Mouse (Mus musculus) adrenal gland, postnatal 36 days (tissue): ENCODE measurements around the gene Nup210l. TPM values are rescaled to one million over a fixed set of nuclear protein-coding genes. Genes with fewer than 3 reads are reported as not detected.
A peak's percentile ranks its signal among the peaks of the same experiment; 100 is the strongest.

ENCODE experiments used
- DNase-seq, 2 experiments: peaks; one replicate each; pipeline ENCODE4 v3.0.0; 2021; ENCODE audit warnings: mixed read lengths in 1 of 2
- microRNA-seq: library from miRNA; unstranded; fragments of <30 nt; microRNA quantifications from one replicate; pipeline ENCODE4 v1.2.0, GENCODE M21; 2021
- total RNA-seq, 2 experiments: library from RNA; stranded (reverse); gene quantifications; 2 replicates each; pipeline ENCODE4 v1.2.3; 2021

The Nup210l gene
- total RNA-seq, 2 experiments from 2014 or later = 0.66 TPM

GRCm38 (mm10) chr3:90255784-90256353 lies 151.9 kb downstream of the Nup210l start:
- no peak for DNase-seq

- DNase-seq = peak; percentile 28 to 52
These were observed 153.0 kb downstream of the Nup210l start for GRCm38 (mm10) chr3:90256731-90257530.

- no peak for DNase-seq
These were observed 154.6 kb downstream of the Nup210l start for GRCm38 (mm10) chr3:90258521-90258920.

Small RNA genes lying within 50 kb of the gene (microRNA-seq; reads per million reads assigned to microRNA genes)
- gene Mir190b = 20.2 reads per million, percentile 34 among the genes with 10 or more reads in this experiment

Other genes starting within 250 kb of the Nup210l start
- 10 to 100 TPM in 1 of 2 experiments, 1 to 10 TPM in 1; 7.4 to 12.9 TPM for gene Il6ra, start 190.9 kb upstream of the Nup210l start, total RNA-seq
- gene Atp8b2, start 140.6 kb upstream of the Nup210l start, total RNA-seq = 10 to 100 TPM; 31.3 to 49.4 TPM
- gene Hax1, start 105.4 kb upstream of the Nup210l start, total RNA-seq = 100 to 1,000 TPM; 159 to 161 TPM
- 10 to 100 TPM; 81.6 to 85.9 TPM for gene 4933434E20Rik, start 52.5 kb upstream of the Nup210l start, total RNA-seq
- gene Ubap2l, start 51.5 kb upstream of the Nup210l start, total RNA-seq = 100 to 1,000 TPM; 146 to 159 TPM
- 100 to 1,000 TPM; 183 to 215 TPM for gene Tpm3, start 31.5 kb upstream of the Nup210l start, total RNA-seq
- gene Rps27, start 109.5 kb downstream of the Nup210l start, total RNA-seq = 1,000 to 10,000 TPM; 1,883 to 1,933 TPM
- gene Rab13, start 109.6 kb downstream of the Nup210l start, total RNA-seq = 10 to 100 TPM; 24.6 to 39.0 TPM
- gene Jtb, start 127.5 kb downstream of the Nup210l start, total RNA-seq = 10 to 100 TPM; 63.2 to 70.8 TPM
- gene Creb3l4, start 139.4 kb downstream of the Nup210l start, total RNA-seq = under 1 TPM; 0.20 to 0.66 TPM
- gene Slc39a1, start 144.0 kb downstream of the Nup210l start, total RNA-seq = 100 to 1,000 TPM; 127 to 142 TPM
- gene Crtc2, start 150.0 kb downstream of the Nup210l start, total RNA-seq = 10 to 100 TPM; 37.4 to 43.2 TPM
- 1 to 10 TPM; 6.2 to 7.3 TPM for gene Dennd4b, start 161.1 kb downstream of the Nup210l start, total RNA-seq
- 10 to 100 TPM; 62.2 to 66.2 TPM for gene Gatad2b, start 189.0 kb downstream of the Nup210l start, total RNA-seq